Mouse (Mus musculus) cerebellum, adult 2 months (tissue): Measurements from ENCODE around the gene Rwdd3.

Experiments
- CTCF ChIP-seq: fragments of 200-500 bp; IDR thresholded peaks from 2 replicates; pipeline ENCODE4 v1.5.1; 2011; ENCODE audit warnings: low read depth, mild to moderate bottlenecking, control low read depth, low read length, moderate library complexity, borderline replicate concordance; ENCODE audit not compliant: insufficient read depth
- POLR2A ChIP-seq: fragments of 200-500 bp; IDR thresholded peaks from 2 replicates; pipeline ENCODE4 v1.6.1; 2011; ENCODE audit warnings: low read length, control low read depth, borderline replicate concordance; ENCODE audit not compliant: insufficient read depth

GRCm38 (mm10) chr3:121206202-121206882 is 34.8 kb upstream of the Rwdd3 start:
- TF ChIP-seq POLR2A: no peak
- no peak for TF ChIP-seq CTCF
